Mouse (Mus musculus) common myeloid progenitor, adult 5-6 weeks (primary cell): ENCODE measurements around the gene H2bfm. TPM values are rescaled to one million over a fixed set of nuclear protein-coding genes. Genes with fewer than 3 reads are reported as not detected.
"Not testable (repeated sequence)": the region's sequence is repeated elsewhere in the genome, so short reads cannot be mapped to it uniquely, and the experiment has no call there.

Source experiments
- ATAC-seq: replicated peaks from 2 replicates; pipeline ENCODE4 v1.8.0; 2016; ENCODE audit warnings: low read depth, mild to moderate bottlenecking, moderate TSS enrichment, inconsistent platforms; ENCODE audit not compliant: poor library complexity, severe bottlenecking
- total RNA-seq: library from RNA; stranded (forward); fragments of 200-1000, 187-1606 nt; gene quantifications from 2 replicates; pipeline ENCODE4 v1.2.3, GENCODE M21; 2017

H2bfm gene
- not detected in 2 replicates for total RNA-seq

GRCm38 (mm10) chrX:136927031-136927430, at the start of gene H2bfm:
TSS of gene H2bfm (plus strand) at chrX:136927325.
- no peak for ATAC-seq

- peak; percentile 89; the same call in 1 of the 2 replicates for ATAC-seq
Observed at GRCm38 (mm10) chrX:136895757-136896156, 31.4 kb upstream of the H2bfm start.

GRCm38 (mm10) chrX:136904369-136904768, 22.8 kb upstream of the H2bfm start:
- ATAC-seq, result no peak

- no peak for ATAC-seq
Observed at GRCm38 (mm10) chrX:136925863-136926262, 1.3 kb upstream of the H2bfm start.

- ATAC-seq, result no peak
Observed at GRCm38 (mm10) chrX:136937985-136938384, 10.9 kb downstream of the H2bfm start.

- peak; percentile 97 for ATAC-seq
Observed at GRCm38 (mm10) chrX:136957583-136958279, 30.6 kb downstream of the H2bfm start.

GRCm38 (mm10) chrX:136958300-136958699, 31.2 kb downstream of the H2bfm start:
- ATAC-seq, result not testable (repeated sequence)

- ATAC-seq, result peak; percentile 77; the same call in 1 of the 2 replicates
Observed at GRCm38 (mm10) chrX:136959688-136960087, 32.6 kb downstream of the H2bfm start.

GRCm38 (mm10) chrX:136975397-136975796, 48.3 kb downstream of the H2bfm start, which contains the start of gene Tmsb15b2:
TSS of gene Tmsb15b2 (minus strand) at chrX:136975497.
- not testable (repeated sequence) for ATAC-seq

- peak; percentile 99 for ATAC-seq
Observed at GRCm38 (mm10) chrX:136976424-136977084, 49.4 kb downstream of the H2bfm start, which contains the start of the genes Tmsb15l and Tmsb15b1. TSS of gene Tmsb15l (minus strand) at chrX:136976869. TSS of gene Tmsb15b1 (minus strand) at chrX:136976874.

Other genes with a start within 250 kb of the H2bfm start
- 2.5 and 5.3 TPM in 2 replicates for gene Tceal1, start 219.3 kb upstream of the H2bfm start, total RNA-seq
- gene Morf4l2, start 183.6 kb upstream of the H2bfm start, total RNA-seq, result 569 and 640 TPM in 2 replicates
- gene Glra4, start 147.2 kb upstream of the H2bfm start, total RNA-seq, result 0.09 TPM in 1 of 2 replicates, not detected in the other
- 0.53 and 0.69 TPM in 2 replicates for gene Plp1, start 104.7 kb upstream of the H2bfm start, total RNA-seq
- not detected in 2 replicates for gene Rab9b, start 58.6 kb upstream of the H2bfm start, total RNA-seq
- gene Tmsb15b2, start 48.2 kb downstream of the H2bfm start, total RNA-seq, result not detected in 2 replicates
- gene Tmsb15l, start 49.5 kb downstream of the H2bfm start, total RNA-seq, result 14.8 and 35.9 TPM in 2 replicates
- 5.6 and 12.8 TPM in 2 replicates for gene Tmsb15b1, start 49.5 kb downstream of the H2bfm start, total RNA-seq
- gene Zcchc18, start 65.8 kb downstream of the H2bfm start, total RNA-seq, result 1.1 TPM in 1 of 2 replicates, not detected in the other
- gene Slc25a53, start 111.0 kb downstream of the H2bfm start, total RNA-seq, result 6.3 and 10.5 TPM in 2 replicates
- gene Fam199x, start 122.3 kb downstream of the H2bfm start, total RNA-seq, result 14.7 and 17.2 TPM in 2 replicates
- gene Esx1, start 194.8 kb downstream of the H2bfm start, total RNA-seq, result not detected in 2 replicates